Mouse (Mus musculus): Measurements from ENCODE around the gene Mdm2.

DNA sequence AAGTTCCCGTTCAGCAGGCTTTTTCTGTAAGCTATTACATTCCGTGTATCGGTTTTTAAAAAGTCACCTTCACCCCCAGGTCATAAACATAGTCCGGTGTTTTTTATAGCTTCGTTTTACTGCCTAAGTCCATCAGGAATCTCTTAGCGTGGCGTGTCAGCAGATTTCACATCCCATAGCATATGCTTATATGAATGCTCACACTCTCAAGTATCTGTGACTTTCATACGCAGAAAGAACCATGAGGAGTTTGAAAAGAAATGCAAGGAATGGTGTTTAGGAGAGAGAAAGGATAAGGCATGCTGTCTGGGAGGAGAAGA is 66.2 kb downstream of the Mdm2 start:
- no peak for TF ChIP-seq POLR2A (IDR thresholded peaks at IDR 0.05; ENCODE audit: control insufficient read depth, extremely low read depth, insufficient read depth, low read length, poor library complexity)
- no peak for TF ChIP-seq CTCF (IDR thresholded peaks at IDR 0.05; ENCODE audit: borderline replicate concordance, control insufficient read depth, extremely low read depth, insufficient read depth, low read length, poor library complexity)

Data from thymus, adult 2 months (tissue).